Mouse (Mus musculus): ENCODE data around the gene Tmem234.

Tmem234 gene

DNA sequence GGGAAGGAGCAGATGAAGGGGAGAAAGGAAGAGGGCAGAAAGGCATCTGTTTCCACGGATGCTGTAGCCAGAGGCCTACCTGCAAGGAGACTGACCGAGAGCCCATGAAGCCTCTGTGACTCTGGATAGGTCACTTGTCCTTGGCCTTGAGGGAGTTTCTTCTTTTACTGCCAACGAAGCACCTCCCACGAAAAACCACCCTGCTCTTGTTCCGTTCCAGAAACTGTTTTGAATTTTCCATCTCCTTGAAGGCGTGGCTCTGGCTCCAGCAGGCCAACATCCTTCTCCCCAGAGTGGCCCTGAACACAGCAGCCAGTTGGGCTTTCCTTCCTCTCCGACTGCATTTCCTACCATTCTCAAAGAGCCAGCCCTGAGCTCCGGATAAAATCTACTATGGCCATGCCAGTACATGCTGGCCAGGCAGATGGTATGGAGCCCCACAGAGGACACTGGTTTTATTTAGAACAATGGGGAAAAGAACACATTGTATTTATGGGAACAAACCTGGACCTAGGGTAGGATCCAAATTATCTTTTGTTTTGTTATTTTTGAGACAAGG lies 20.9 kb downstream of the Tmem234 start:
- in situ Hi-C loops (cut with MboI, MseI): loop anchor here (5.0 kb wide), 1 partner anchor 64 kb away; no protein-coding TSS in a partner anchor

DNA sequence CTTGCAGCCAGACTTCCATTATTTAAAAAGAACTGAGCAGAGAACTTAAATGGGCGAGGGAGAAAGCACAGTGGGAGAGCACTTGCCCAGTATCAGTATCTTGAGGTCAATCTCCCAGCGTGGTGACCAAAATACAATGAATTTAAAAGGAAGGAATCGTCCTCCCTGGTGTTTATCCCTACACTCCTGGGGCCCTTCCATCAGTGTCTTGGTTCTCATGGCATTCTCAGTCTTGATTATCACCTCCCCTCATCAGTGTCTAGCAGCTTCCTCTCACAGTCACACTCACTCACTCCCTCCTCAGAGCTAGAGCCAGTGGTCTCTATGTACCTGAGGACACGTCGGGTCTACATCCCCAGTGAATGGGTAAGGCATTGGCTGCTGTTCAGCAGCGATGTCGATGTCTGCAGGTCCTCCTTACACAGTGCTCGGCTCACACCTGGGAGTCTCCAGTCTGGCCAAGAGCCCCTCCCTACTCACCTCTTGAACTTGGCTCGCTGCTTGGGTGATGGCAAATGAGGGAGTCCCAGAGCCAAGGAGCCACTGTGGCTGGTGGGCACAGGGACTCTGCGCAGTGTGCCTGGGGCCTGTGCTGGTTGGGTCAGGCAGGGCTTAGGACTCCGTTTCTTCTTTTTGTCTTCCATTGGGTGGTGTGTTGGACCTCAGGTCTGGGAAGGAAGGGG lies 21.8 kb downstream of the Tmem234 start:
- in situ Hi-C loops (cut with MboI, MseI): loop anchor here (5.0 kb wide), 1 partner anchor 65 kb away; no protein-coding TSS in a partner anchor

DNA sequence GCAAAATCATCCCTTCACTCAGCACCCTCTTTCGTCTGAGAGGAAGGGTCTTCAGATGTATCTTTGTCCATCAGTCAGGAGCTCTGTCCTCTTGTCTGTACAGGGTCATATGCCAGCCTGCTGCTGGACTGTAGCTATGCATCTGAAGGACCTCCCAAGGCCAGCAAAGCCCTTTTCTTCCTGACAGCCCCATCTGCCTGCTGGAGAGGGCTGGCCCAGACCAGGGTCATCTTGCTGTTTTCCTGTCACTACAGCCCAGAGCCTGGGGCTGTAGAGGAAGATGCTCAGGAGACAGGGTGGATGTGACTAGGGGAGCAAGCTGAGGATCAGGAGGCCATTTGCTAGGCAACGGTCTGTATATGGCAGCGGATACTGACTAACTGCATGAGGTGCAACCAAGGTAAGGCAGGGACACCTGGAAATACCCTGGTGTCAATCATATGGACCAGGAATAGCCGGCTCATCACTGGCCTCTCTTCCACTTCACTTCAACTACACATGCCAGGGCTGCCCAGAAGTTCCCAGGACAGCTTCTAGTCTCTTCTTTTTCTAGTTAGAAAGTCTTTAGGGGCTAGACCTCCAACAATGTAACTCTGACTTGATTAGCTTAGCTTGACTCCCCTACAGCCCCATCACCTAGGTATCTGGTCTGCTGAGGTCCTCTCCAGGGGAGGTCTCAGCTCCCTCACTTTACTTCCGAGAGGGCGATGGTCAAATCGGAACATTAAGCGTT lies 22.5 kb downstream of the Tmem234 start:
- in situ Hi-C loops (cut with MboI, MseI): loop anchor here (5.0 kb wide), 1 partner anchor 66 kb away; no protein-coding TSS in a partner anchor

DNA sequence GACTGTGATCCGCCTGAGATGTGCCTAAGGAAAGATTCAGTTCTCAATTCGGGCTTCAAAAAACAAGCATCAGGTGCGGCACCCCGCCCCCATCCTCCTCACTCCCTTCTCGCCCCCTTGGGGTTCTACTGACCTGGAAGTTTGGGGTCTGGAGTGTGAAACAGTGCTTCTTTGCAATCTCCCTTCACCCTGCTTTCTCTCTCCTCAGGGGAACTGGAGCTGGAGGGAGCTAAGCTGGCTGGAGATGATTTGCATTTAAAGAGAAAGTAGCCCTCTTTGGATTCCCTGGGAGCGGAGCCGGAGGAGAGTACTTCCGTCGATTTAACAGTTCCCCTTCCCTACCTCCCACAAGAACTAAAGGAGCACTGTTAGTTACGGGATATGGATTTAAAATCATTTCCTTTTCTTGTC lies 23.2 kb downstream of the Tmem234 start, which contains the start of gene Ccdc28b:
TSS of gene Ccdc28b (minus strand) at position 267 of the 411 bp plus-strand sequence.
- in situ Hi-C loops (cut with MboI, MseI): loop anchor here (5.0 kb wide), 1 partner anchor 66 kb away; no protein-coding TSS in a partner anchor

DNA sequence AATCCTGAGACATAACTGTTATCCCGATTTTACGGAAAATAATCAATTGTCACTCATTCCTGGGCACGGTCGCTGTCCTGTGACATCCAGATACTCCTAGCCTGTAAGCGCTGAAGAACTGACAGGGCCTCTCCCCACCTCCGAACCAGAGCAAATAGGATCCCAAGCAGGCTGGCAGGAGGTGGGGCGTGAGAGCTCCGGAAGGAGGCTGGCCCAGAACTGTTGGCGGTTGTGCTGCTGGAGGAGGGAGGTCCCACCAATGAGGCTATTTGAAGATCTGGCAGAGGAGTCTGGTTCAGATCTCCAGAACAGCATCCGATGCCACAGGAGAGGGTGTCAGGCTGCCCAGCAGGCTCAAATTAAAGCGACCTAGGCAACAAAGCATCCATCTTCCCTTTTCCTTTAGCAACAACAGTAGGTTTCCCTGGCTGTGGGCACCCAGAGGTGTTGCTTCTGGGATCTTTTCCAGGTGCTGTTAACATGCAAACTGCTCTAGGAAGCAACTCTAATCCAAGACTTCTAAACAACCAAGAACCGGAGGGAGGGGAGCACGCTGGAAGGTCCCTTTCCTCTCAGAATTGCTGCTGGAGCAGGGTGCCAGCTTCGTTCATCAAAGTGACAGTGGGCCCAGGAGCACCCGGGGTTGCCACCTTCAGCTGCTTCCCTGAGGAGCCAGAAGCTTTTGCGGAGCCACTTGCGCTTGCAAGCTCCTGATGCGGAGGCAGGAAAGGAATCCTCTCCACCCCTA lies 24.0 kb downstream of the Tmem234 start:
- in situ Hi-C loops (cut with MboI, MseI): loop anchor here (5.0 kb wide), 1 partner anchor 67 kb away; no protein-coding TSS in a partner anchor

DNA sequence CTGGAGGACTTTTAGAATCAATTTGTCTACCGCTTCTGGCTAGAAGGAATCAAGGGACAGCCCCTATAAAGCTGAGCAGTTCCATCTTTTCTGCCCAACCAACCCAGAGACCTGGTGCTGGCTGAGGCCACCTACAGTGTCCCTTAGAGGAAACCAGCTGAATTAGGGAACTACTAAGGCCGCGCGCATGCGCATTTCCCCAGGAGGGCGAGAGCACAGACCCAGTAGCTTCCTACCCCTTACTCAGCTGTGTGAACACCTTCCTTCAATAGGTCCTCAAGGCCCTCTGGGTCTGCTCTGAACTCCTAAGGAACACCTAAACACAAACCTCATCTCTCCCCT lies 24.5 kb downstream of the Tmem234 start:
- in situ Hi-C loops (cut with MboI, MseI): no loop called here

DNA sequence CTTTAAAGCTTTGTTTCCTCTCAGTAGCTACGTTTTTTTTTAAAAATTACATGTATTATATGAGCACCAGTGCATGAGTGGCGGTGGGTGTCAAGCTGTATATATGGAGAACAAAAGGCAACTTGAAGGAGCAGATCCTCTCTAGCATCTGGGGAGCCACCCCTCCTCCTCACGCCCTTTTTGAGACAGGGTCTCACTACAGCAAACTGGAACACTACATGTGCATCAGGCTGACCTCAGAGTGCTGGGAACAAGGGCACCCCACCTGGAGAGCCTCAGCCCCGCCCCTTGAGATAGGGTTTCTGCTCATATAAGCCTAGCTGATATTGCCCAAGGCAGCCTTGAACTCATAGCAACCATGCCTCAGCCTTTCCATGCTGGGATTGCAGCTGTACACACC lies 25.0 kb downstream of the Tmem234 start:
- in situ Hi-C loops (cut with MboI, MseI): no loop called here

DNA sequence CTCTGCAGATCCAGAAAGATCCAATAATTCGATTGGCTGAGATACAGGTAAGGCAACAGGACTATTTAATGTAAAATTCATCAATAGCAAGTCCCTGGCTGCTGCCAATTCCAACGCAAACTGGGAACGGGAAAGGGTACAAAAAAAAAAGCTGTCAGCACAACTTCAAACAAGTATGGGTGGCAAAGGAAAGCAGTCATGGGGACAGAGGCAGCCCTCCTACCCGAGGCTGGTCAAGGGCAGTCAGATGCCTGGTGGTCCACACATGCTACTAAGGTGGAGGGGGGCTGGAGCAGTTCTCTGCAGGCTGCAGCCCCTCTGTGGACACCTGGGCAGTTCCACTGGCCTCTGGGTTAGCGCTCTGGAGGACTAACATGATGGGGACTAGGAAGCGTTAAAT lies 25.6 kb downstream of the Tmem234 start:
- in situ Hi-C loops (cut with MboI, MseI): no loop called here

DNA sequence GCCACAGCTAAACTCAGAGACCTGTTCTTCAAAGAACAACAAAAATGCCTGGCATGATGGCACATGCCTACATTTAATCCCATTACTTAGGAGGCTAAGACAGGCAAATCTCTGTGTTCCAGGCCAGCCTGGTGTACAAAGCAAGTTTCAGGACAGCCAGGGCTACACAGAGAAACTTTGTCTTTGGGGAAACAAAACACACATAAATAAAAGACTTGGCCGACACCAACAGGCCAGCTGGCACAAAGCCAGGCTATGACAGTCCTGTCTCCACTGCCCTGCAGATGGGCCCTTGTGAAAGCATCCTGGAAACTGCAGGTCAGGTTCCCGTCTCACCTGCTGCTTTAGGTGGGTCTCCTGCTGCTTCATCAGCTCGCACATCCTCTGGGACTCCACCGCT lies 30.5 kb downstream of the Tmem234 start:
- in situ Hi-C loops (cut with MboI, MseI): loop anchor here (5.0 kb wide), 1 partner anchor 96 kb away; no protein-coding TSS in a partner anchor

DNA sequence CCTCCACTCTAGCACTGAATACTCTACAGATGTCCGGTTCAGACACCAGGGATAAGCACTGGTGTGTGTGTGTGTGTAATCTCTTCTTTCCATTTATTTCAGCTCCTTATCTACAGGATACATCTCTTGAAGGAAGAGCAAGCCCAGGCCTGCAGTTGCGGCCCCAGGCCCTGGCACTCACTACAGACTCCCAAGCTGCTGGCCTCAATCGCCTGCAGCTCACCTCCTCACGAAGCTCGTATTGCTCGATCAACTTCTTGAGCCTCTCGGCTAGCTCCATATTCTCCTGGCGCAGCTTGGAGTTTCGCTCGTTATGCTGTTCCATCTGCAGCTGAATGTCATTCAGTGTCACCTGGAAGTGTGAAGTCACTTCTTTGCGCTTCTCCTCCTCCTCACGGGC lies 31.4 kb downstream of the Tmem234 start:
- in situ Hi-C loops (cut with MboI, MseI): loop anchor here (5.0 kb wide), 1 partner anchor 95 kb away; no protein-coding TSS in a partner anchor

DNA sequence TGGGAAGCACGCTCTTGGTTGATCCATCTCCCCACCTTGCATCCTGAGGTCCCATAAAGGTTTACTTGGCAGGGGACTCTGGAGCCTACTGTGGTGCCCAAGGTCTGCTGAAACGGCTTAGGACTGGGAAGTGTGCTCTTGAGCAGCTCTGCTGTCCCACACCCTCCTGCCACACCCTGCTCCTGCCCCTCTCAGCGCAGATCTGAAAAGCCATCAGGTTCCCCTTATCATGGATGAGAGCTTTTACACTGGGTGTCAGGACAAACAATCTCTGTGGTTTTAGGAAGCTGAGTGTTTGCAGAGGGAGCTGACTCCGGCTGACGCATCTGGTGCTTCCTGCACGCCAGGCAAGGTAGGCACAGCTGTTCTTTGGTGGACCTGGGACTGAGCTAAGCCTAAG lies 33.4 kb downstream of the Tmem234 start:
- in situ Hi-C loops (cut with MboI, MseI): loop anchor here (5.0 kb wide), 1 partner anchor 93 kb away; no protein-coding TSS in a partner anchor

DNA sequence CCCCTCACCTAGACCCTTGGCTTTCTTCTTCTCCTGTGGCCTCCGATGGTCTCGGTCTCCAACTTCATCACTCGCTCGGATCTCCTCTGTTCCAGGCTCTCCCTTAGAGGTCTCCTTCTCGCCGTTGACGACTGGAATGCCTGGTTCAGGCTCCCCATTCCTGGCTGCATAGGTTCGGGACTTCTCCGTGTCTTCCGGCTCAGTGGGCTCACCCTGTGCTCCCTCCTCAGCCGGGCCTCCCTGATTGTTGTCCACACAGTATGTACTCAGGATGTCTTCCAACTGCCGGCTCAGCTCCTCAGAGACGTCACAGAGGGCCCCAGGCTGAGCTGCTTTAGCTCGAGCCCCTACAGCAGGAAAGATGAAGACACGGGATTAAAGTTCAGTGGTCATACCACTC lies 38.8 kb downstream of the Tmem234 start:
- in situ Hi-C loops (cut with MboI, MseI): no loop called here

DNA sequence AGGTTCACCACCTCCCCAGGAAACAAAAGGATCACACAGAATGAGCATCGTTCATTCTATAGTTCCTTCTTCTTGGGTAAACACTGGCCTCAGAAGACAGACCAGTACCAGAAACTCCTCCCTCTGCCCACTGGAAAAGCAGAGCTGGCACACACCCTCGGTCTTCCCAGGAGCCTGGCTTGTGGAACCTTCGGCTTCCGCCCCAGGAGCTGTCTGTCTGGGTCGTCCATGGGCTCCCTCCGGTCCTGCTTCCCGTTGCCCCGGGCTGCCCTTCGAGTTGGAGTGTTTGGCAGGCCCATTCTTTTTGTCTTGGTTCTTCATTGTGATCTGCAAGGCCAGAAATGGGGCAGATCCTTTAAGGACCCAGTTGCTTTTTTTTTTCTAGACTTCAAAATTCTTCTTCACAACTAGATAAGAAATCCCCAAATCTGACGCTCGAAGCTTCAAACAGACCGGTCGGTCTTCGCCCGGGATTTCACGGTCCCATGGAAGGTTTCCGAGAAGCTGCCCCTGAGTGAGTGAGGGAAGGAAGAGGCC lies 39.7 kb downstream of the Tmem234 start:
- in situ Hi-C loops (cut with MboI, MseI): no loop called here

DNA sequence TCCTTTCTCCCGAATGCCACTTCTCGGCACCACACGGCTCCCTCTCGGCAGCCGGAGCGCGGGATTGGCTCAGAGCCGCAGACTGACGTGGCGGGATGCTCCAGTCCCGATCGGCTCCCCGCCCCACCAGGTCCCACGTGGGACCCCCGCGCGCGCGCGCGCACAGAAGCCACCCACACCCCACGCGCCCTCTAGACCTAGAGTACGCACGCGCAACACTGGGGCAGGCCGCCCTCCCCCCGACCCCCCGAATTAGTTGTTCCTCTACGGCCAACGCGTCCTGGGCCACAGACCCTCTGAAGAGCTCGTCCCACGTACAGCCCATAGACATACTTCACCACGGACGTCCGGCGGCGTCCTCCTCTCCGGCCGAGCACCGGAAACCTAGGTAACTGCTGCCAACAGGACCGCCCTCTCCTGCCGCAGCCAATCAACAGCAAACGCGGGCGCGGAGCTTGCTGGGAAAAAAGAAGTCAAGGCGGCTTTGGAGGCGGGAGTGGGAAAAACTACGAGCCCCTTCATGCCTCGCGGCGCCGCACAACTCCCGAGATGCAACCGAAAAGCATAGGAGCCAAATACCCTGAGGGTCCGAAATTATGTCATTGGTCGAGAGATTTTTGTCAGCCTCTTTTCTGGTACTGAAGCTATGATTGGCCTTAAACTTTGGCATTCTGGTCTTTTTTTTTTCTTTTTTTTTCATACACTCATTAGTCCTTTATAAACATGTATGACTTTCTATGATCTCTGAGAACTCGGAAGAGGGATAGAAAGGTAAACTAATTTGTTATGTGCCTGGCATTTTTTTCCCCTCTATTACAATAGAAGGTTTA lies 40.4 kb downstream of the Tmem234 start, which contains the start of gene Txlna:
TSS of gene Txlna (minus strand) at position 428 of the 830 bp plus-strand sequence.
- in situ Hi-C loops (cut with MboI, MseI): no loop called here

DNA sequence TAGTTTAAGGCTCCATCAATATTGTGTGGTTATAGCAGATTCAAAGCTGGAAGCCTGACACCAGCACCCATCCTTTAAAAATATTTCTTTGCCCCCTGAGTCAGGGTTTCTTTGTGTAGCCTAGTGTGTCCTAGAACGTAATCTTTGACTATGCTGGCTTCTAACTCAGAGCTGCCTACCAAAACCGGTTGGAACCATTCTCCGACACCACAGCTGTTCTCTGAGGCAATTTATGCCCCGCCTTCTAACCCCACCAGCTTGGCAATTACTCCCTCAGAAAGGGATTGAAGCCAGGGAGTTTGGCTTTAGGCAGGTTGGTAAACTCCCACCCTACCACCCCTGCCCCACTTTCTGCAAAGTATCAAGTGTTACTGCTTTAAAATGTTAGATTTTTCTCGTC lies 41.3 kb downstream of the Tmem234 start:
- in situ Hi-C loops (cut with MboI, MseI): no loop called here

DNA sequence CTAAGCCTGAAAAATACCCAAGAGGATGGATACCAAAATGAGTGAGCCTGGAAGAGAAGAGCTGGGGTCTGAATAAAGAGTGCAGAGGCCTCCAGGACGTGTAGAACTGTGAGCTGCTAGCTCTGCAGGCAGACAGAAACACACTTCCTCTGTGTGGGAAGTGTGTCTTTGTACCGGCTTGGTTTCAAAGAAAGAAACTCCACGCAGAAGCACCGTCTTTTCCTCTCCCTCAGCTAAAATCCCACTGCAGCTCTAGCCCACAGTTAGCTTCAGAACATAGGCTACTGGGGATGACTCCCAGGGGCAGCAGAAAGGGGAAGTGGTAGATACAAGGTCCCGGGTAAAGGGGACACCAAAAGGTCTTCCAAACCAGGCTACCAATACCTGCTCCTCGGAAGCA lies 44.7 kb downstream of the Tmem234 start:
- in situ Hi-C loops (cut with MboI, MseI): no loop called here

DNA sequence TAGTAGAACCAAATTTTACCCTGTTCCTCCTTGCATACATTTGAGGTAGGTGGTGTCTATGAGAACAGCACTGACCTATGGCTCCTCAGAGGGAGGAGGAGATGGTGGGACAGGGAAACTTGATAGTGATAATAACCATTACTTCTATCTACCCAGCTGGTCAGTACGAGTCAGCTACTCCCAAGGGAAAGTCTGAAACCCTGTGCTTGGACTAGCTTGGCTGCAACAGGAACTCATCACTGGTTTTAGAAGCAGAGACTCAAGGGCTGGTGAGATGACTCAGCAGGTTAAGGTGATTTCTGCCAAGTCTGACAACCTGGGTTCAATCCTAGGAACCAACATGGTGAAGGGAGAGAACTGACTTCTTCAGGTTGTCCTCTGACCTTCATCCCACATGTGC lies 48.2 kb downstream of the Tmem234 start:
- in situ Hi-C loops (cut with MboI, MseI): no loop called here

DNA sequence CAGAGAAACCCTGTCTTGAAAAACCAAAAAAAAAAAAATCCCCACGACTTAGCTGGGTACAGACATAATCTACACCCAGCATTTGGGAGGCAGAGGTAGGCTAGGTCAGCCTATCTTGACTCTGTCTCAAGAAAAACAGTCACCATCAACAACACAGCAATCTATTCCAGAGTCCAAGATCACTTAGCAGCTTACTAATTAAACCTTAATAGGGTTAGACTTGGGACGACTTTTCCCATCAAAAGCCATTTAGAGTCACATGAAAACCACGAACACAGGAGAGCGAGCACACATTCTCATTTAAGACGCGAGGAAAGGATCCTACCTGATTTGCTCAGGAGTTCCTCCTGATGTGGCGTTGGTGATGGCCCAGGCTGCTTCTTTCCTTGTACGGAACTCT lies 49.9 kb downstream of the Tmem234 start:
- in situ Hi-C loops (cut with MboI, MseI): loop anchor here (25.0 kb wide), 1 partner anchor 712 kb away; the partner anchor contains the start of genes Snrnp40 and Zcchc17

DNA sequence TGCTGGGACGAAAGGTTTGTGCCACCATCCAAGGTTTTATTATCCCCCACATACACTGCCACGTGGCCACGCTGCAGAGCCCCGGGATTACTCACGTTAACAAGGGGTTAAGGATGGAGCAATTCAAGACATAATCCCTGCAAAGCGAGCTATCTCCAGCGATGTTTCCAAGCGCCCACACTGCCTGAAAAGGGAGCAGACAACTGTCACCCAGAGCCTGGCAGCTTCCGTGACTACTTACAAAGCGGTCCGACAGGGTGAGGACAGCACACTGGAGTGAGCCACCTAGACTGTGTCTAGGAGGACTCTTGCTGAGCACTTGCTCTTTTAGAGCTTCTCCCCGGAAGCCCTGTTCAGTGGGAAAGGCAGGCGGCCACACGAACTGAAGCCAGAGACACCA lies 54.3 kb downstream of the Tmem234 start:
- in situ Hi-C loops (cut with MboI, MseI): loop anchor here (25.0 kb wide), 1 partner anchor 708 kb away; the partner anchor contains the start of genes Snrnp40 and Zcchc17

DNA sequence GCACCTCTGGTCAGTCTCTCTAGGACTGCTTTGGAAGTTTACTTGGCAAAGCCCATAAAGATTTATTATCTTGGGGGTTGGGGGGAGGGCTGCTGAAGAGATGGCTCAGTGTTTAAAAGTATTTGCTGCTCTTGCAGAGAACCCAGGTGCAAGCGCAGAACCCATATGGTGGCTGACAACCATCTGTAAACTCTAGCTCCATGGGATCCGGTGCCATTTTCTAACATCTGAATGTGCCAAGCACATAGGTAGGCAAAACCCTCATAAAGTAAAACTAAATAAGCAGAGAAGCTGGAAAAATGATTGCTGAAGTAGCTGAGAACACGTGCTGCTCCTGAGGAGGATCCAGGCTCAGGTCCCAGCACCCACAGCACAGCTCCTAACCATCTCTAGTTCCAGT lies 61.1 kb downstream of the Tmem234 start:
- in situ Hi-C loops (cut with MboI, MseI): loop anchor here (25.0 kb wide), 1 partner anchor 701 kb away; the partner anchor contains the start of genes Snrnp40 and Zcchc17

All from T-helper 2 cell (primary cell).